Mouse (Mus musculus): Measurements from ENCODE around the gene Ogdh. TPM values are rescaled to one million over a fixed set of nuclear protein-coding genes. Genes with fewer than 3 reads are reported as not detected.

Ogdh gene
- polyA plus RNA-seq, 1 experiment = 154 TPM

DNA sequence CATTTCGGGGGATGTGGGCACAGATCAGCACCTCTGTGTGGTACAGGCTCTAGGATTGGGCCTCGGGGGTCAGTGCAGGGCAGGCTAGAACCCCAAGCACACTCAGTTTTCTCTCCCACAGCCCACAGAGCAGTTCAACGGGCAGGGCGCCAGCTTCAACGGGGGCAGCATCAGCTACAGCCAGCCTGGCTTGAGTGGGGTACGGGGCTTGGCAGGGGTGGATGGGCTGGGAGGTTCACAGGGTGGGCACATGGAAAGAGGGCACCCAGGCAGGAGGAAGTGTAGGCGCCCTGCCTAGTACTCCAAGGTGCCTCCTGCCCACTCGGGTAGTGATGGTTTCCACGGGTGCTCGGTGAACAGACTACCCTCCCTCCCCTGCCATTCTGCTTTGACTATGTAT, 106.7 kb downstream of the Ogdh start:
- TF ChIP-seq CTCF (IDR thresholded peaks at IDR 0.05; ENCODE audit: extremely low read depth, insufficient read depth, low read length) (no peak), POLR2A (IDR thresholded peaks at IDR 0.05; ENCODE audit: extremely low read depth, insufficient read depth, low read length) (no peak)
- Histone ChIP-seq H3K27ac (ENCODE audit: insufficient read depth, low read length) (no peak overlapping the region), H3K4me1 (ENCODE audit: control insufficient read depth, insufficient read depth, low read length) (no peaks in the 10 kb centered on the region), H3K4me3 (ENCODE audit: insufficient read depth, low read length) (no peak overlapping the region)

- H3K27ac ChIP-seq (ENCODE audit: insufficient read depth, low read length) = no peak overlapping the region
- TF ChIP-seq CTCF (IDR thresholded peaks at IDR 0.05; ENCODE audit: extremely low read depth, insufficient read depth, low read length) = peak; percentile 64
- TF ChIP-seq POLR2A (IDR thresholded peaks at IDR 0.05; ENCODE audit: extremely low read depth, insufficient read depth, low read length) = no peak
- H3K4me1 ChIP-seq (ENCODE audit: control insufficient read depth, insufficient read depth, low read length) = peaks cover 13% of the 10 kb centered on the region
- H3K4me3 ChIP-seq (ENCODE audit: insufficient read depth, low read length) = no peak overlapping the region
These were observed 111.4 kb downstream of the Ogdh start for GRCm38 (mm10) chr11:6402515-6403510.

GRCm38 (mm10) chr11:6403830-6404405, 112.5 kb downstream of the Ogdh start:
- Histone ChIP-seq H3K27ac (ENCODE audit: insufficient read depth, low read length) (peak overlapping the region; percentile 77; the same call in 1 of the 2 replicates), H3K4me3 (ENCODE audit: insufficient read depth, low read length) (no peak overlapping the region), H3K4me1 (ENCODE audit: control insufficient read depth, insufficient read depth, low read length) (peaks cover 13% of the 10 kb centered on the region)
- TF ChIP-seq CTCF (IDR thresholded peaks at IDR 0.05; ENCODE audit: extremely low read depth, insufficient read depth, low read length) (no peak), POLR2A (IDR thresholded peaks at IDR 0.05; ENCODE audit: extremely low read depth, insufficient read depth, low read length) (no peak)

GRCm38 (mm10) chr11:6404699-6405566, 113.5 kb downstream of the Ogdh start:
- peaks cover 13% of the 10 kb centered on the region for H3K4me1 ChIP-seq (ENCODE audit: control insufficient read depth, insufficient read depth, low read length)
- no peak for TF ChIP-seq POLR2A (IDR thresholded peaks at IDR 0.05; ENCODE audit: extremely low read depth, insufficient read depth, low read length)
- no peak for TF ChIP-seq CTCF (IDR thresholded peaks at IDR 0.05; ENCODE audit: extremely low read depth, insufficient read depth, low read length)
- peak overlapping the region; percentile 77 for H3K27ac ChIP-seq (ENCODE audit: insufficient read depth, low read length)
- H3K4me3 ChIP-seq (ENCODE audit: insufficient read depth, low read length) = no peak overlapping the region

- TF ChIP-seq CTCF (IDR thresholded peaks at IDR 0.05; ENCODE audit: extremely low read depth, insufficient read depth, low read length) = no peak
- TF ChIP-seq POLR2A (IDR thresholded peaks at IDR 0.05; ENCODE audit: extremely low read depth, insufficient read depth, low read length) = no peak
- Histone ChIP-seq H3K4me3 (ENCODE audit: insufficient read depth, low read length) (no peak overlapping the region), H3K27ac (ENCODE audit: insufficient read depth, low read length) (peak overlapping the region; percentile 77), H3K4me1 (ENCODE audit: control insufficient read depth, insufficient read depth, low read length) (peaks cover 13% of the 10 kb centered on the region)
These were observed 114.2 kb downstream of the Ogdh start for GRCm38 (mm10) chr11:6405591-6406081.

Other genes with a start within 250 kb of the Ogdh start
- gene Camk2b, start 225.3 kb upstream of the Ogdh start, polyA plus RNA-seq (2012; rRNA removed) = 499 and 547 TPM in 2 replicates
- 0.08 and 0.17 TPM in 2 replicates for gene A730071L15Rik, start 91.6 kb upstream of the Ogdh start, polyA plus RNA-seq (2012; rRNA removed)
- 112 TPM in 2 replicates for gene Nudcd3, start 91.2 kb upstream of the Ogdh start, polyA plus RNA-seq (2012; rRNA removed)
- 2.0 TPM in 2 replicates for gene Npc1l1, start 61.5 kb upstream of the Ogdh start, polyA plus RNA-seq (2012; rRNA removed)
- 43.6 and 44.1 TPM in 2 replicates for gene Ddx56, start 23.9 kb upstream of the Ogdh start, polyA plus RNA-seq (2012; rRNA removed)
- gene Tmed4, start 16.8 kb upstream of the Ogdh start, polyA plus RNA-seq (2012; rRNA removed) = 128 and 135 TPM in 2 replicates
- gene Zmiz2, start 97.4 kb downstream of the Ogdh start, polyA plus RNA-seq (2012; rRNA removed) = 105 and 108 TPM in 2 replicates
- 2,439 and 2,636 TPM in 2 replicates for gene Ppia, start 123.8 kb downstream of the Ogdh start, polyA plus RNA-seq (2012; rRNA removed)
- gene H2afv, start 152.8 kb downstream of the Ogdh start, polyA plus RNA-seq (2012; rRNA removed) = 81.7 and 83.3 TPM in 2 replicates
- gene Purb, start 184.3 kb downstream of the Ogdh start, polyA plus RNA-seq (2012; rRNA removed) = 103 and 109 TPM in 2 replicates
- gene Myo1g, start 229.3 kb downstream of the Ogdh start, polyA plus RNA-seq (2012; rRNA removed) = 0.75 and 0.87 TPM in 2 replicates